Mouse (Mus musculus) B cell, adult 67 days (primary cell): ENCODE measurements around the gene Rslcan18. TPM values are rescaled to one million over a fixed set of nuclear protein-coding genes. Genes with fewer than 3 reads are reported as not detected.

Experiments used
- total RNA-seq, 2 experiments: library from RNA; stranded (reverse); gene quantifications; 4 replicates each; pipeline ENCODE4 v1.2.4; 2023

The Rslcan18 gene
- 1 to 10 TPM in 1 of 2 experiments, under 1 TPM in 1; 0.95 to 1.4 TPM for total RNA-seq

GRCm38 (mm10) chr13:67116163-67116562 is at the start of gene Rslcan18:
Gene Rslcan18 (minus strand): TSS chr13:67116263.

GRCm38 (mm10) chr13:67121360-67121759 is 5.3 kb upstream of the Rslcan18 start, which contains the start of gene Zfp759:
Gene Zfp759 (plus strand): TSS chr13:67121660.

GRCm38 (mm10) chr13:67108194-67108820 is 7.8 kb downstream of the Rslcan18 start, which contains the start of gene Gm28557:
Gene Gm28557 (minus strand): TSS chr13:67108604.

GRCm38 (mm10) chr13:67097876-67098275 is 18.2 kb downstream of the Rslcan18 start, which contains the start of gene Zfp708:
Gene Zfp708 (minus strand): TSS chr13:67097976.

GRCm38 (mm10) chr13:67060786-67061358 is 55.2 kb downstream of the Rslcan18 start, which contains the start of gene Zfp712:
Gene Zfp712 (minus strand): TSS chr13:67061170.

Other genes starting within 250 kb of the Rslcan18 start
- gene Gm10767, start 211.3 kb downstream of the Rslcan18 start, total RNA-seq, result 1 to 10 TPM; 1.9 TPM
- gene Zfp712, start 55.1 kb downstream of the Rslcan18 start, total RNA-seq, result 1 to 10 TPM; 7.8 to 7.9 TPM
- 1 to 10 TPM; 2.2 to 3.5 TPM for gene Zfp708, start 18.3 kb downstream of the Rslcan18 start, total RNA-seq
- gene Gm28557, start 7.7 kb downstream of the Rslcan18 start, total RNA-seq, result 1 to 10 TPM; 4.0 to 5.8 TPM
- 10 to 100 TPM in 1 of 2 experiments, 1 to 10 TPM in 1; 8.9 to 10.7 TPM for gene Zfp759, start 5.4 kb upstream of the Rslcan18 start, total RNA-seq
- 10 to 100 TPM; 18.3 to 22.3 TPM for gene Rsl1, start 56.9 kb upstream of the Rslcan18 start, total RNA-seq
- gene Zfp455, start 78.2 kb upstream of the Rslcan18 start, total RNA-seq, result 1 to 10 TPM; 2.8 to 5.2 TPM
- 1 to 10 TPM; 2.1 to 4.1 TPM for gene Zfp458, start 162.2 kb upstream of the Rslcan18 start, total RNA-seq
- gene Zfp457, start 190.2 kb upstream of the Rslcan18 start, total RNA-seq, result 1 to 10 TPM; 1.1 to 5.4 TPM
- gene Zfp595, start 216.3 kb upstream of the Rslcan18 start, total RNA-seq, result 10 to 100 TPM; 15.0 to 19.8 TPM
- 1 to 10 TPM; 1.2 to 4.3 TPM for gene Gm28044, start 244.3 kb upstream of the Rslcan18 start, total RNA-seq
- 10 to 100 TPM; 10.2 to 13.3 TPM for gene Zfp953, start 244.3 kb upstream of the Rslcan18 start, total RNA-seq